Mouse (Mus musculus) heart, embryonic 11.5 days (tissue): ENCODE measurements around the gene Mmp27. TPM values are rescaled to one million over a fixed set of nuclear protein-coding genes. Genes with fewer than 3 reads are reported as not detected.

Experiments
- ATAC-seq: fragments of 200-750 bp; cut with Nextera tagmentation; replicated peaks from 2 replicates; pipeline ENCODE4 v1.8.0; 2017; ENCODE audit warnings: moderate library complexity; ENCODE audit not compliant: insufficient number of reproducible peaks, low FRiP score, low TSS enrichment
- H3K27ac ChIP-seq: fragments of 300-500 bp; sonication (generic); 2 replicates; pipeline ENCODE4 v1.5.1; 2014; ENCODE audit warnings: mild to moderate bottlenecking, low read depth, low read length
- H3K27me3 ChIP-seq: fragments of 300-500 bp; sonication (generic); 2 replicates; pipeline ENCODE4 v1.6.1; 2014; ENCODE audit warnings: mild to moderate bottlenecking, low read length, mixed read lengths; ENCODE audit not compliant: control insufficient read depth, insufficient read depth
- H3K36me3 ChIP-seq: fragments of 300-500 bp; sonication (generic); 2 replicates; pipeline ENCODE4 v1.6.1; 2014; ENCODE audit warnings: mild to moderate bottlenecking, low read length, moderate library complexity, mixed read lengths; ENCODE audit not compliant: control insufficient read depth, insufficient read depth
- H3K4me1 ChIP-seq: fragments of 300-500 bp; sonication (generic); 2 replicates; pipeline ENCODE4 v1.6.1; 2014; ENCODE audit warnings: low read length; ENCODE audit not compliant: control insufficient read depth, insufficient read depth
- H3K4me2 ChIP-seq: fragments of 300-500 bp; sonication (generic); 2 replicates; pipeline ENCODE4 v1.6.1; 2014; ENCODE audit warnings: mild to moderate bottlenecking, moderate library complexity
- H3K4me3 ChIP-seq: fragments of 300-500 bp; sonication (generic); 2 replicates; pipeline ENCODE4 v1.5.1; 2014; ENCODE audit warnings: low read depth, low read length
- H3K9ac ChIP-seq: fragments of 300-500 bp; sonication (generic); 2 replicates; pipeline ENCODE4 v1.6.1; 2014; ENCODE audit warnings: mild to moderate bottlenecking, low read depth, low read length, moderate library complexity
- H3K9me3 ChIP-seq: fragments of 300-500 bp; sonication (generic); replicated peaks from 2 replicates; pipeline ENCODE4 v1.6.1; 2016; ENCODE audit warnings: low read length; ENCODE audit not compliant: control insufficient read depth
- WGBS: fragments of 180-500 bp; shearing (Covaris S2); extraction: QIAGEN DNeasy Blood & Tissue Kit; methylation state at CpG from one replicate; pipeline ENCODE4 v1.1.7; 2014; ENCODE audit not compliant: insufficient replicate concordance; 5-methylcytosine and 5-hydroxymethylcytosine counted together
- polyA plus RNA-seq: library from polyadenylated mRNA; unstranded; fragments of >200 nt; fragmentation: Nextera tagmentation; extraction: Ambion mirVana; gene quantifications from 2 replicates; pipeline ENCODE4 v1.2.1, GENCODE M21; 2014

Mmp27 gene
- polyA plus RNA-seq = not detected in 2 replicates

DNA sequence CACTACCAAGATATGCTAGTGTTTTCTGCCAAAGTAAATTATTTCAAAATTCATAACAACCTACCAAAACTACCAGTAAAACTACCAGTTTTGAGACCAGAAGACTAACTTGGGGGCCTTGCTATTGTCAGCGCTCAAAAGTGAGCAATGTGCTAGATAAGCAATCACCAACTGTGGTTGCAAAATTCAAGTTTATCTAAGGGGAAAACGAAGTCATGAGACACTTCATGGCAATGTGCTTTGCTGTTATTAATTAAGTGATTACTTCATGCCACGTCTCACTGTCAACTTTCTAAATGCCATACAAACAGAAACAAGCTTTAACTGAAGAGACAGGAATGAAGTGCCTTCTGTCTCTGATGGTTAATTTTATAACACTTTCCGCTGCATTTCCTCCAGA, at the start of gene Mmp27:
Gene Mmp27, plus strand, starts transcription at position 235 of the 400 bp plus-strand sequence.
- Histone ChIP-seq H3K4me3 (no peak within 1 kb of the TSS), H3K36me3 (no peaks in the 10 kb centered on the region), H3K9me3 (no peaks in the 10 kb centered on the region), H3K9ac (no peak within 1 kb of the TSS), H3K27me3 (no peaks in the 10 kb centered on the region), H3K4me2 (no peak within 1 kb of the TSS), H3K27ac (no peak within 1 kb of the TSS), H3K4me1 (no peaks in the 10 kb centered on the region)
- 59% methylated on average over 4 of the region's 4 CpGs for WGBS
- no peak for ATAC-seq

DNA sequence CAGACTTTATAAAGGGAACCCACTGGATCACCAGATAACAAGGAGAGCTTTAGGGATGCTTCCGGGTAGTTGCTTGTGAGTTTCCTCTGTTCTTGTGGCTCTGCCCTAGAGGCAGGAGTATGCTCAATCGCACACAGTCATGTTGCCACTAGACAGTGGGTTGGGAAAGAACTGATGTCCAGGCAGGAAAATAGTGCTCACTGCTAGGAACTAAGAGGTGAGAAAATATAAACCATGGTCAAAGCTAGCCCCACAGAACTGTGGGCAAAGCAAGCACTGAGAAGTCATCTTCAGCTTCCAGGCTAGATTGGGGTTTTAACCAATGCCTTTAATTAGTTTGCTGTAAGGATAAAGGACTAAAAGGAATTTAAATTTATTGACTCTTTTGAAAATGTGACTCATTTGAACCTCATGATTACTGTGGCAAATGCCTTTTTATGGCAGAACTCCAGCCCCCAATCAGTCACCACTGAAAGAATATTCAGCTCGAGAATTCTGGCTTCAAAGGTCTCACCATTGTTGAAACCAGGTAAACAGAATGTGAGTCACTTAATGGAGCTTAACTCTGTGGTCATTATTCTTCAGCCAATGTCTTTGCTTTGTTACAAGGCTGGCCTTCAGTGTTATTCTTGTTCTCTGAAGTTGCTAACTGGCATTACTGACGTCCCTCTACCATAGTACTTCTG, 44.8 kb upstream of the Mmp27 start:
- H3K9me3 ChIP-seq = no peaks in the 10 kb centered on the region
- H3K27ac ChIP-seq = no peak overlapping the region
- no peaks in the 10 kb centered on the region for H3K27me3 ChIP-seq
- no peak overlapping the region for H3K9ac ChIP-seq
- WGBS = 73% methylated on average over 4 of the region's 4 CpGs
- H3K36me3 ChIP-seq = no peaks in the 10 kb centered on the region
- H3K4me3 ChIP-seq = no peak overlapping the region
- H3K4me1 ChIP-seq = no peaks in the 10 kb centered on the region
- no peak overlapping the region for H3K4me2 ChIP-seq
- ATAC-seq = no peak

DNA sequence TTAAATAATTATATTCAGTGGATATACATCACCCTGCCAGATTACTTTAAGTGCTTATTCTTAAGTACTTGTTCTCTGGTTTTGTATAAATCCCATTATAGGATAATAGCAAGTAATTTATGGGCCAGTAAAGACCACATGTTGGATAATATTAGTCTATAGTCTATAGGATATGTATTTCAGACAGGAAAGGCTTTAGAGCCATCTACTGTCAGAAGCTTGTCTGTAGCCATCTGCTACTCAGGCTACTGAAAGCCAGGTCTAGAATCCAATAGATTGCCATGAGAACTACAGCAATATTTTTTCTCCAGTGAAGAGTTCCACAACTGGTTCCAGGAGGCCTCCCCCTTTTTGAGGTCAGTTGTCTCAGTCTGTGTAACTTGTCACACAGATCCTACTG, 28.4 kb upstream of the Mmp27 start:
- H3K4me2 ChIP-seq = no peak overlapping the region
- no peak overlapping the region for H3K27ac ChIP-seq
- H3K36me3 ChIP-seq = no peaks in the 10 kb centered on the region
- H3K4me3 ChIP-seq = no peak overlapping the region
- no peak for ATAC-seq
- H3K9ac ChIP-seq = no peak overlapping the region
- no peaks in the 10 kb centered on the region for H3K27me3 ChIP-seq
- H3K9me3 ChIP-seq = no peaks in the 10 kb centered on the region
- H3K4me1 ChIP-seq = no peaks in the 10 kb centered on the region

DNA sequence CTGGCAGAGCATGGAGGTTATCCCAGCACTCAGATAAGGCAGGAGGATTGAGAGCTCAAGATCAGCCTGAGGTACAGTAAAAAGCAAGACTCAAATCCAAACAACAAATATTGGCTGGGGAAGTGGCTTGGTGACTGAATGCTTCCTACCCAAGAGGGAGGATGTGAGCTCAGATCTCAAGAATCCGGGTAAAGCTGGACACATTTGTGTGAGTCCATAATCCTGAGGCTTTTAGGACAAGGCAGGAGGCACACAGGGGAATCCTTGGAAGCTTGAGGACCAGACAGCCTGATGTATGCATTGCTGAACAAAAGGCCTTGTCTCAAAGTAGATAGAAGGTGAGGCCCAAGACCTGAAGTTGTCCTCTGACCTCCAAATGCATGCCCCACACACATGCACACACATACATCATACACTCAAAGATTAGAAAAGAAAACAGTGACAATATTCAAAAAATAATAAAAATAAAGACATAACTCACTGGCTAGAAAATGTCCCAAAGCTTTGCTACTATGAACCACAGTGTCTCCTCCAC, 26.2 kb upstream of the Mmp27 start:
- Histone ChIP-seq H3K36me3 (no peaks in the 10 kb centered on the region), H3K4me1 (no peaks in the 10 kb centered on the region), H3K27ac (no peak overlapping the region), H3K27me3 (no peaks in the 10 kb centered on the region), H3K9ac (no peak overlapping the region), H3K9me3 (no peaks in the 10 kb centered on the region), H3K4me3 (no peak overlapping the region), H3K4me2 (no peak overlapping the region)
- 52% methylated on average over 1 of the region's 1 CpGs for WGBS
- ATAC-seq = no peak

DNA sequence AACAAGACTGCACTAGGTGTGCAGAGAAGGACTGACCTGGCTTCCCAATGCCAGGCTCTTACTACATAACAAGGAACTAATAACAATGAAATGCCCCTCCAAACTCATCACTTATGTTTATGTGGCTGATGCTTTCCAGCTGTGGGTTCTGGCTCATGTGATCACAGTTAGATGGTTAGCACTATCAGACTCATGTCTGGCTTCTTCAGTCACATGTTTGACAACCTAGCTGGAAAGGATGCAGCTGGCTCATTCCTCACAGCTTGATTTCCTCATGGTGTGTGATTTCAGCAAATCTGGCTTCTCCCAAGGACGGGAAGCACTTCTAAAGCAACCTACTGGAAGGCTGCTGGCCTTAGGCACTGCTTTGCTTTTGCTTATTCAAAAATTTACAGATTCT, 25.7 kb upstream of the Mmp27 start:
- 35% methylated on average over 1 of the region's 1 CpGs for WGBS
- Histone ChIP-seq H3K9me3 (no peaks in the 10 kb centered on the region), H3K9ac (no peak overlapping the region), H3K36me3 (no peaks in the 10 kb centered on the region), H3K27me3 (no peaks in the 10 kb centered on the region), H3K4me2 (no peak overlapping the region), H3K4me1 (no peaks in the 10 kb centered on the region), H3K27ac (no peak overlapping the region), H3K4me3 (no peak overlapping the region)
- peak; percentile 52; the same call in 1 of the 2 replicates for ATAC-seq

DNA sequence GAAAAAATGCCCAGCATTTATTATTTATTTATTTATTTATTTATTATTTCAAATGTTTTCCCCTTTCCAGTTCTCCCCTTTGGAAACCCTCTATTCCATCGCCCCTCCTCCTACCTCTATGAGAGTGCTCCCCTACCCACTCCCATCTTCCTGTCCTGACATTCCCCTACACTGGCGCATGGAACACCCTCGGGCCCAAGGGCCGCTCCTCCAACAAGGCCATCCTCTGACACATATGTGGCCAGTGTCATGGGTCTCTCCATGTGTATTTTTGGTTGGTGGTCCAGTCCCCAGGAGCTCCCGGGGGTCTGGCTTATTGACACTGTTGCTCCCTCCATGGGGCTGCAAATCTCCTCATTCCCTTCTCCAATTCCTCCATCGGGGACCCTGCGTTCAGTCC, 25.3 kb upstream of the Mmp27 start:
- 78% methylated on average over 7 of the region's 7 CpGs for WGBS
- 0 out of 2 replicates have a peak, but pooled peaks have one; percentile 42 for ATAC-seq

DNA sequence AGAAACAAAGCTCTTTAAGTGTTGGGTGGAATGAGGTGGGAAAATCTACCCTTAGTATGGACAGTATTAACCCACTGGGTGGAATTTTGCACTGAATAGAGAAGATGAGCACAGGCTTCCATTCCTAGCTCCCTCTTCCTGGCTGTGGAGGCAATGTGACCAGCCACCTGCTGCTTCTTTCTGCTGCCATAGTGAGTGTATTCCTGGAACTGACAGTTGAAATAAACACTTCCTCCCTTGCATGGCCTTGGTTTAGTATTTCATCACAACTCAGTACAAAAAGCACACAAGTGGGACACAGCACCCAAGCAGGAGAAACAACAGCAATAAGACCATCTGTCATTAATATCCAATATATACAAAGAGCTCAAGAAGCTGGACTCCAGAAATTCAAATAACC, 19.3 kb upstream of the Mmp27 start:
- Histone ChIP-seq H3K4me2 (no peak overlapping the region), H3K36me3 (no peaks in the 10 kb centered on the region), H3K27me3 (no peaks in the 10 kb centered on the region), H3K4me3 (no peak overlapping the region), H3K9me3 (no peaks in the 10 kb centered on the region), H3K9ac (no peak overlapping the region), H3K4me1 (no peaks in the 10 kb centered on the region), H3K27ac (no peak overlapping the region)
- ATAC-seq = no peak

More for the DNA sequence above, 25.3 kb upstream of the Mmp27 start:
- Histone ChIP-seq H3K36me3 (no peaks in the 10 kb centered on the region), H3K4me1 (no peaks in the 10 kb centered on the region), H3K4me3 (no peak overlapping the region), H3K27me3 (no peaks in the 10 kb centered on the region), H3K9ac (no peak overlapping the region), H3K27ac (no peak overlapping the region), H3K9me3 (no peaks in the 10 kb centered on the region), H3K4me2 (no peak overlapping the region)

DNA sequence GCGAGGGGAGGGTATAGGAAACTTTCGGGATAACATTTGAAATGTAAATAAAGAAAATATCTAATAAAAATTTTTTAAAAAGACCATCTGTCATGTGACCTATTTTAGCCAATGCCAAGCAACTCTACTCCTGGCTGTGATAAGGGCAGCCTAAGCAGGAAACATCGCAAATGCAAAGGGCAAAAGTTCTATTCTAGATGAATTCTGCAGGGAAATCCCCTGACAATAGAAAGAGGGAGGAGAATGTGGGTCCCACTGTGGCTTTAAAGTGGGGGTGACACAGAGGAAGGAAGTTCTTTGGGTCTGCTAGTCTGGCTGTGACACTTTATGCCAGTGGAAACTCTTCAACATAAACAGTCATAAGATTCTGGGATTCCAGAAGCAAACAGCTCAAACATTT, 17.7 kb upstream of the Mmp27 start:
- Histone ChIP-seq H3K9ac (no peak overlapping the region), H3K27ac (no peak overlapping the region), H3K4me2 (no peak overlapping the region), H3K36me3 (no peaks in the 10 kb centered on the region), H3K4me1 (no peaks in the 10 kb centered on the region), H3K9me3 (no peaks in the 10 kb centered on the region), H3K4me3 (no peak overlapping the region), H3K27me3 (no peaks in the 10 kb centered on the region)
- 67% methylated on average over 3 of the region's 3 CpGs for WGBS
- ATAC-seq = no peak

DNA sequence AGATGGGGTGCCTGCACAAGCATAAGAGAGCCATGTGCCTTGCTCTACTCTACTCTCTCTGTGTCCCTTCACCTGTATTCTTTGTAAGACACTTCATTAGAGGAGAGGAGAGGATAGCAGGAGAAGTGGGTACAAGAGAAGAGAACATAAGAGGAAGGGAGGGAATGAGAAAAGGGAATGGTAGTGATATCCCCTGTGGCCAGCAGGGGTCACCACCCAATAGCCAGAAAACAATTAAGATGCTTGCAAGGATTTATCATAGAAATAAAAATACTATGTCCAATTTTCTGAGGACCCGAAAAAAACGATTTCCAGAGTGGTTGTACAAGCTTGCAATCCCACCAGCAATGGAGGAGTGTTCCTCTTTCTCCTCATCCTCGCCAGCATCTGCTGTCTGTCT, 16.8 kb upstream of the Mmp27 start:
- no peak overlapping the region for H3K27ac ChIP-seq
- no peak overlapping the region for H3K9ac ChIP-seq
- no peak overlapping the region for H3K4me2 ChIP-seq
- H3K27me3 ChIP-seq = no peaks in the 10 kb centered on the region
- no peaks in the 10 kb centered on the region for H3K36me3 ChIP-seq
- no peaks in the 10 kb centered on the region for H3K4me1 ChIP-seq
- no peak overlapping the region for H3K4me3 ChIP-seq
- no peaks in the 10 kb centered on the region for H3K9me3 ChIP-seq
- WGBS = 42% methylated on average over 3 of the region's 3 CpGs
- no peak for ATAC-seq
